Comparison of ENCODE assay signal across 8 mouse cellular contexts in the genomic region with DNA sequence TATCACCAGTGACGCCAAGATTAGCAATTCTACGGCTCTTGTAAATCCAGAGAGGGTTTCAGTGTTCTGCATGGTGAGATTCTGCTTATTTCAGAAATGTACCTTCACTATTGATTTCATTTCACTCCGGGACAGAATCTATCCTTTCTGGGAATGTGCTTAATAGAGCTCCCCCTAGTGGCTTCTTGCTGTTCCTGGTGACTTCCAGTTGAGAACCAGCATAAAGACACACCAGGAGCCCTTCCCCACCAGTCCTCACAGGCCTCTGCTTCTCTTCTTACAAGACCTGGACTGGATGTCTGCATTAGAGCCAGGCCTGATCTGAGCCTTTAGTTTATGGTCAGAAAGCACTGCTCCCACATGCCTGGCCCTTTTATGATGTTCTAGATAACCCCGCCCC. TPM values are rescaled to one million over a fixed set of nuclear protein-coding genes. Genes with fewer than 3 reads are reported as not detected.
DNase-seq lines count a peak whose midpoint lies in the region; ATAC-seq and TF ChIP-seq lines count a peak whose summit lies in the region.

No protein-coding gene starts in this region.

- H3K36me3 ChIP-seq in hindbrain, embryonic 10.5 days = peaks cover 73% of the 10 kb centered on the region
- peaks cover 47% of the 10 kb centered on the region for H3K36me3 ChIP-seq in hindbrain, embryonic 12.5 days
- peaks cover 80% of the 10 kb centered on the region for H3K36me3 ChIP-seq in C2C12 (ENCODE audit: control insufficient read depth, insufficient read depth)

- no peak overlapping the region for H3ac ChIP-seq in C2C12 (ENCODE audit: control insufficient read depth, insufficient read length, low read depth)

- no peak for ATAC-seq in hindbrain, embryonic 12.5 days (ENCODE audit: low FRiP score)
- peak; percentile 32 for ATAC-seq in megakaryocyte progenitor cell, adult 5-6 weeks (replicated peaks; ENCODE audit: poor library complexity)
- no peak for ATAC-seq in megakaryocyte-erythroid progenitor cell, adult 5-6 weeks (replicated peaks; ENCODE audit: low FRiP score, low TSS enrichment, poor library complexity, severe bottlenecking)

- H3K79me2 ChIP-seq in C2C12 (ENCODE audit: control insufficient read depth, insufficient read depth) = peaks cover 71% of the 10 kb centered on the region

- peaks cover 21% of the 10 kb centered on the region for H3K4me1 ChIP-seq in hindbrain, embryonic 10.5 days (replicated peaks)
- peaks cover 11% of the 10 kb centered on the region for H3K4me1 ChIP-seq in hindbrain, embryonic 12.5 days

- DNase-seq in hindbrain, embryonic 10.5 days (ENCODE audit: low spot score) = peak; percentile 35
- DNase-seq in adrenal gland, postnatal 25 days = peak; percentile 16
- DNase-seq in embryo, embryonic 11.5 days (ENCODE audit: low read depth, low spot score) = peak; percentile 37
- DNase-seq in layer of hippocampus, adult 11-12 months (ENCODE audit: low spot score) = peak; percentile 76

- peak; percentile 16 for TF ChIP-seq CTCF in C2C12 (IDR thresholded peaks at IDR 0.05; ENCODE audit: control insufficient read depth, insufficient read depth, insufficient read length)

- peaks cover 54% of the 10 kb centered on the region for H3K79me3 ChIP-seq in C2C12 (ENCODE audit: low read depth)

- no peak overlapping the region for H3K4me3 ChIP-seq in hindbrain, embryonic 10.5 days
- no peak overlapping the region for H3K4me3 ChIP-seq in hindbrain, embryonic 12.5 days
- H3K4me3 ChIP-seq in C2C12 (ENCODE audit: insufficient read depth, poor library complexity, severe bottlenecking) = no peak overlapping the region

- 75% methylated on average over 4 of the region's 4 CpGs for WGBS in hindbrain, embryonic 10.5 days
- 76% methylated on average over 4 of the region's 4 CpGs for WGBS in hindbrain, embryonic 12.5 days

- H3K27me3 ChIP-seq in hindbrain, embryonic 10.5 days (ENCODE audit: insufficient read depth, poor library complexity, severe bottlenecking) = no peaks in the 10 kb centered on the region
- peaks cover 4% of the 10 kb centered on the region; the same call in 1 of the 2 replicates for H3K27me3 ChIP-seq in hindbrain, embryonic 12.5 days
- no peaks in the 10 kb centered on the region for H3K27me3 ChIP-seq in C2C12 (ENCODE audit: control insufficient read depth, insufficient read depth, insufficient read length)

- H3K9ac ChIP-seq in hindbrain, embryonic 12.5 days = no peak overlapping the region

- no peaks in the 10 kb centered on the region for H3K9me3 ChIP-seq in hindbrain, embryonic 10.5 days
- no peaks in the 10 kb centered on the region for H3K9me3 ChIP-seq in hindbrain, embryonic 12.5 days (replicated peaks)

- no peak overlapping the region for H3K27ac ChIP-seq in hindbrain, embryonic 10.5 days
- no peak overlapping the region for H3K27ac ChIP-seq in hindbrain, embryonic 12.5 days

- no peak overlapping the region for H3K4me2 ChIP-seq in hindbrain, embryonic 12.5 days (replicated peaks)

TF ChIP-seq in C2C12, 6 proteins besides CTCF, POLR2A, EP300 and RAD21:
- TF ChIP-seq MYOD1 (IDR thresholded peaks at IDR 0.05; ENCODE audit: control insufficient read depth, insufficient read length, low read depth) (no peak), MYOG (IDR thresholded peaks at IDR 0.05; ENCODE audit: control insufficient read depth, extremely low read depth, insufficient read length) (no peak), FOSL1 (IDR thresholded peaks at IDR 0.05; ENCODE audit: insufficient read depth, low read length, poor library complexity, severe bottlenecking) (no peak), USF1 (IDR thresholded peaks at IDR 0.05; ENCODE audit: low read depth) (no peak), CEBPB (IDR thresholded peaks at IDR 0.05; ENCODE audit: low read depth) (no peak), MAX (IDR thresholded peaks at IDR 0.05) (no peak)

RNA-seq across cellular contexts. Expression of a gene that starts 4.9 kb away (rescaled TPM):
- polyA plus RNA-seq in hindbrain, embryonic 10.5 days (2016; fragmentation: Nextera tagmentation; extraction: Ambion mirVana) = 15.7 and 17.4 TPM in 2 replicates
- 11.1 and 12.0 TPM in 2 replicates for polyA plus RNA-seq in hindbrain, embryonic 12.5 days (2016; fragmentation: Nextera tagmentation; extraction: Ambion mirVana)
- polyA plus RNA-seq in C2C12 (2012; fragmentation: generic; extraction: Trizol) = 28.2 TPM
- total RNA-seq in adrenal gland, postnatal 25 days (2021) = 3.6 and 4.5 TPM in 2 replicates
- total RNA-seq in megakaryocyte progenitor cell, adult 5-6 weeks (2015) = 107 and 115 TPM in 2 replicates
- 29.3 and 30.6 TPM in 2 replicates for total RNA-seq in megakaryocyte progenitor cell, adult 5-6 weeks (2017)
- 109 and 163 TPM in 2 replicates for total RNA-seq in megakaryocyte-erythroid progenitor cell, adult 5-6 weeks (2014; fragmentation: Nextera tagmentation)
- 35.9 and 44.5 TPM in 2 replicates for total RNA-seq in megakaryocyte-erythroid progenitor cell, adult 5-6 weeks (2017)

RNA-seq across cellular contexts. Expression of a gene that starts 28.7 kb away (rescaled TPM):
- polyA plus RNA-seq in hindbrain, embryonic 10.5 days (2016; fragmentation: Nextera tagmentation; extraction: Ambion mirVana) = 0.44 TPM in 1 of 2 replicates, not detected in the other
- 1.0 and 3.6 TPM in 2 replicates for polyA plus RNA-seq in hindbrain, embryonic 12.5 days (2016; fragmentation: Nextera tagmentation; extraction: Ambion mirVana)
- polyA plus RNA-seq in C2C12 (2012; fragmentation: generic; extraction: Trizol) = 0.33 TPM
- total RNA-seq in adrenal gland, postnatal 25 days (2021) = not detected in 2 replicates
- 4.3 and 5.1 TPM in 2 replicates for total RNA-seq in megakaryocyte progenitor cell, adult 5-6 weeks (2015)
- 2.2 and 4.8 TPM in 2 replicates for total RNA-seq in megakaryocyte progenitor cell, adult 5-6 weeks (2017)
- total RNA-seq in megakaryocyte-erythroid progenitor cell, adult 5-6 weeks (2014; fragmentation: Nextera tagmentation) = 3.9 and 16.2 TPM in 2 replicates
- 33.1 and 36.2 TPM in 2 replicates for total RNA-seq in megakaryocyte-erythroid progenitor cell, adult 5-6 weeks (2017)

RNA-seq across cellular contexts. Expression of a gene that starts 32.0 kb away (rescaled TPM):
- polyA plus RNA-seq in hindbrain, embryonic 10.5 days (2016; fragmentation: Nextera tagmentation; extraction: Ambion mirVana) = 19.1 and 25.6 TPM in 2 replicates
- polyA plus RNA-seq in hindbrain, embryonic 12.5 days (2016; fragmentation: Nextera tagmentation; extraction: Ambion mirVana) = 24.1 and 25.8 TPM in 2 replicates
- 4.7 TPM for polyA plus RNA-seq in C2C12 (2012; fragmentation: generic; extraction: Trizol)
- 9.8 and 11.6 TPM in 2 replicates for total RNA-seq in adrenal gland, postnatal 25 days (2021)
- total RNA-seq in megakaryocyte progenitor cell, adult 5-6 weeks (2015) = 21.7 and 27.0 TPM in 2 replicates
- total RNA-seq in megakaryocyte progenitor cell, adult 5-6 weeks (2017) = 16.4 TPM in 2 replicates
- total RNA-seq in megakaryocyte-erythroid progenitor cell, adult 5-6 weeks (2014; fragmentation: Nextera tagmentation) = 1.4 and 2.6 TPM in 2 replicates
- 1.4 and 1.5 TPM in 2 replicates for total RNA-seq in megakaryocyte-erythroid progenitor cell, adult 5-6 weeks (2017)

Comparison
In these comparisons a context has a peak if more than half of its experiments do, and no peak if none do; other contexts are left out.
1. DNase-seq: peak in every context shown above with its lines; median percentile 76 in layer of hippocampus, adult 11-12 months; 37 in embryo, embryonic 11.5 days; 35 in hindbrain, embryonic 10.5 days; 16 in adrenal gland, postnatal 25 days.